Mouse (Mus musculus) megakaryocyte, embryonic 14.5 days (primary cell): ENCODE data around the gene Cd40. TPM values are rescaled to one million over a fixed set of nuclear protein-coding genes. Genes with fewer than 3 reads are reported as not detected.
A peak's percentile ranks its signal among the peaks of the same experiment; 100 is the strongest.

Source experiments
- H3K27me3 ChIP-seq: replicated peaks from 2 replicates; pipeline ENCODE3; 2012; ENCODE audit warnings: inconsistent platforms
- H3K36me3 ChIP-seq: replicated peaks from 2 replicates; pipeline ENCODE3; 2012; ENCODE audit warnings: low read length, inconsistent platforms, mixed read lengths
- H3K4me1 ChIP-seq: 2 replicates; pipeline ENCODE4 v1.6.1; 2012; ENCODE audit warnings: inconsistent platforms
- H3K4me3 ChIP-seq: replicated peaks from 2 replicates; pipeline ENCODE3; 2012; ENCODE audit warnings: moderate library complexity, mild to moderate bottlenecking, inconsistent platforms
- H3K9me3 ChIP-seq: 2 replicates; pipeline ENCODE4 v1.6.1; 2012; ENCODE audit warnings: inconsistent platforms
- FLI1 ChIP-seq: IDR thresholded peaks from 2 replicates; pipeline ENCODE4 v1.6.1; 2012; ENCODE audit warnings: low read length, inconsistent platforms, mixed read lengths
- GATA1 ChIP-seq: IDR thresholded peaks from 3 replicates; pipeline ENCODE4 v1.6.1; 2012; ENCODE audit warnings: mixed read lengths, low read length, inconsistent platforms, borderline replicate concordance
- polyA plus RNA-seq: library from polyadenylated mRNA; stranded (reverse); fragments of >175 nt; gene quantifications from 2 replicates; pipeline ENCODE4 v1.2.3, GENCODE M21; 2012; ENCODE audit warnings: low replicate concordance; ENCODE audit not compliant: insufficient read depth

Cd40 gene
- polyA plus RNA-seq, 1 experiment, result 0.12 TPM

DNA sequence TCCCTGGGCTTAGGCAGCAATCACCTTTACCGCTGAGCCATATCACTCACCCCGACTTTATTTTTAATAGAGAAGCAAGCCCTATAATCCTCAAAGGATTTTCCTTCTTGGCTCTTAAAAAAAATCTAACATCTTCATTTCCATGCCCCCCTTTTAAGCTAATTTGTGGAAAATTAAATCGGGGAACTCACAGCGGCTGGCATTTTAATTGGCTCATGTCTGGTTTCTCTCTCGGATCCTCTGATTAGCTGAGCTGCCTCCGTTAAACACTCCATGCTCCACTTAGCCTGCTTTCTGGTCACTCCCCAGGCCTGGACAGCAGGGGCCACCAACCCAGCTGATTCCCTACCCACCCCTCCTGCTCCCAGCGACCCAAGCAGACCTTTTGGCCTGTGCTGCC is 37.0 kb downstream of the Cd40 start:
- peaks cover 80% of the 10 kb centered on the region for H3K27me3 ChIP-seq
- H3K9me3 ChIP-seq, result no peaks in the 10 kb centered on the region
- TF ChIP-seq GATA1 (no peak), FLI1 (no peak)
- no peaks in the 10 kb centered on the region for H3K4me1 ChIP-seq
- no peaks in the 10 kb centered on the region for H3K36me3 ChIP-seq
- no peak overlapping the region for H3K4me3 ChIP-seq

DNA sequence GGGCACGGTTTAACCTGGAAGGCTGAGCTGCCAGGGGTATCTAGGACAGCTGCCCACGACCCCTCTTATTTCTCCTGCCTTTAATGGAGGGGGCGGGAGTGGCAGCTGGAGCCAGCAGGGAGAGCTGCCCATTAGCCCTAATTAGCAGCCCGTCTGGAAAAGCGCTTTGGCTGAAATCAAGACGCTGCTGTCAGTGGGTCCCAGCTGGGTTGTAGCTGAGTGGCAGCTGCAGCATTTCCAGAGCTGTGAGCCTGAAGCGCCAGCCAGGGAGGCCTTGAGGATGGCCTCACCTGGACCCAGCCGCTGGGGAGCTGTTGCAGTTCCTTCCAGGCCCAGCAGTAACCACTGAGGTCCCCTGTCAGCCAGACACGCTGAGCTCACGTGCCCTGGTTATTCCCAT is 40.9 kb downstream of the Cd40 start:
- Histone ChIP-seq H3K4me3 (no peak overlapping the region), H3K4me1 (peaks cover 4% of the 10 kb centered on the region; the same call in 1 of the 2 replicates), H3K27me3 (peaks cover 86% of the 10 kb centered on the region), H3K36me3 (no peaks in the 10 kb centered on the region), H3K9me3 (no peaks in the 10 kb centered on the region)
- TF ChIP-seq FLI1 (no peak), GATA1 (no peak)

DNA sequence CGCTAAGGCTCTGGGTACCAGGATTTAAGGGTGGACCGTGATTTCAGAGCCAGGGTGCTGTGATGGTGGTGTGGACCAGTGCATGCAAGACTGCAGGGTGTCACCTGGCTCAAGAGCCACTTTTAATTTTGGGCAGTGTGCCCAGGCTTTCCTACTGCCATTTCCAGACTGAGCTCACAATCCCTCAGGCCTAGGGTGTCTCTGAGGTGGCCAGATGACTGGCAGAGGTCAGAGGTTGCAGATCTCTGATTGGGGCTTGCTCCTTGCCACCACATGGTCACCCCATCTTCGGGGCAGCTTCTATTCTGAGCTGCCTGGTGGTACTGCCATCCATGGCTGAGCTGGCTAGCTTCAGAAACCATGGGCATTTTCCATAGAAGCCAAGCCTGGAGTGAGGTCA is 43.4 kb downstream of the Cd40 start:
- H3K4me1 ChIP-seq, result peaks cover 4% of the 10 kb centered on the region; the same call in 1 of the 2 replicates
- no peak overlapping the region for H3K4me3 ChIP-seq
- TF ChIP-seq GATA1 (no peak), FLI1 (no peak)
- H3K27me3 ChIP-seq, result peaks cover 84% of the 10 kb centered on the region
- H3K9me3 ChIP-seq, result no peaks in the 10 kb centered on the region
- no peaks in the 10 kb centered on the region for H3K36me3 ChIP-seq

DNA sequence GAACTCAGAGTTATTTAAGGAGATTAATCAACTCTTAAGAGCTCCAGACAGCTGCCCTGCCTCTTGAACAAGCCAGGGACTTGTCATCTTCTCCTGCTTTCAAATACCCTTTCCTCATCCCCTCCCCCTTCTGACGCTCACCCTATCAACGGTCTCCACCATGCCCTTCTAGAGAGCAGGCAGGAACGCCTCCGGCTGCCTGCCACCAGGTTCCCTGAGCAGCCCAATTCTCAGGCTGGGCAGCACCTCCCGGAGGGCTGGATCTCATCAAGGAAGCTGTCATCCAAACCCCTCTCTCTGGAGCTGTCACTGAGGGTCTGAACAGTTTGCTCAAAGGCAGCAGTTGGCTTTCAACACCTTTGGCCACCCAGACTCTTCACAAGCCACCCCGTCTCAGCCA is 45.3 kb downstream of the Cd40 start:
- no peaks in the 10 kb centered on the region for H3K9me3 ChIP-seq
- TF ChIP-seq GATA1 (no peak), FLI1 (no peak)
- peaks cover 4% of the 10 kb centered on the region; the same call in 1 of the 2 replicates for H3K4me1 ChIP-seq
- peaks cover 81% of the 10 kb centered on the region for H3K27me3 ChIP-seq
- H3K4me3 ChIP-seq, result no peak overlapping the region
- H3K36me3 ChIP-seq, result no peaks in the 10 kb centered on the region

DNA sequence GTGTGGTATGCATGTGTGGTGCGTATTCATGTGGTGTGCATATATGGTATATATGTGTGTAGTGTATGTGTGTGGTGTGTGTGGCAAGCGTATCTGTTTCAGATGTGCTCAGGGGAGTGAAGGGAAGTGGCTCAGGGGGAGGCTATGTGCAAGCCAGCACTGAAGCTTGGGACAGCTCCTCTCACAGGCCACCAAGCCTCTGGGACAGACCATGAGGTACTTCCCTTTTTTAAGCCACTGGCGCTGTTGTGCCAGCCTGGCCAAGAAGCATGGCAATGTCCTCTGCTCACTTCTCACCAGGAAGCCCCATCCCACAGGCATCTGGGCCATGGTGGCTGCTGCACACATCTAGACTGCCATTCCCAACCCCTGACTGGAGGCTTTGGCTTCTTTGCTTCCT is 47.5 kb downstream of the Cd40 start:
- H3K36me3 ChIP-seq, result no peaks in the 10 kb centered on the region
- TF ChIP-seq GATA1, result no peak
- no peak for TF ChIP-seq FLI1
- H3K4me1 ChIP-seq, result peaks cover 9% of the 10 kb centered on the region; the same call in 1 of the 2 replicates
- peaks cover 76% of the 10 kb centered on the region for H3K27me3 ChIP-seq
- no peak overlapping the region for H3K4me3 ChIP-seq
- no peaks in the 10 kb centered on the region for H3K9me3 ChIP-seq

DNA sequence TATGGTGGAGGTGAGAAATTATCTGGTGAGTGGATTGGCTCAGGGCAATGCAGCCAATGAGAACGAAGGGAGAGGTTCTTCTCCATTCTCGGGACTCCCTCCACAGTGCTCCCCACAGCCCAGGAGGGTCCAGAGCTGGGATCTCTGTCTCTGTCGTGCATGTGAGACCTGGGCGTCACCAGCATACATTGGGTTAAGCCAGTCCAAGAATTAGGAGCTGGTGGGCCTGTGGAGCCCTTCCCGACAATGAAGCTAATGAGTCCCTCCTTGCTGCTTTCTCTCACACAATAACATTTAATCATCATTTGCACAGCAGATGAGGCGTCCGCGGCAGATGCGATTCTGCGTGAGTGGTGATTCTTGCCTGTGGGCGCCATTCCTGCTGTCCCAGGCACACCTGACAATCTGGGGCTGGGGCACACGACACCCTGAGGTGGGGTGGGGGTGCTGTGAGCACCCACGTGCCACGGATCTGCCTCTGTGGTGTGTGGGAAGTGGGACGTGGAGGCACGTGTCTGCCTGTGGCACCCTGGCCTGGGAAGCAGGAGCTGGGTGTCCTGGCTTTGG is 50.2 kb downstream of the Cd40 start:
- Histone ChIP-seq H3K27me3 (peaks cover 78% of the 10 kb centered on the region), H3K36me3 (no peaks in the 10 kb centered on the region), H3K4me1 (peaks cover 5% of the 10 kb centered on the region; the same call in 1 of the 2 replicates), H3K4me3 (no peak overlapping the region), H3K9me3 (no peaks in the 10 kb centered on the region)
- TF ChIP-seq FLI1 (no peak), GATA1 (no peak)

DNA sequence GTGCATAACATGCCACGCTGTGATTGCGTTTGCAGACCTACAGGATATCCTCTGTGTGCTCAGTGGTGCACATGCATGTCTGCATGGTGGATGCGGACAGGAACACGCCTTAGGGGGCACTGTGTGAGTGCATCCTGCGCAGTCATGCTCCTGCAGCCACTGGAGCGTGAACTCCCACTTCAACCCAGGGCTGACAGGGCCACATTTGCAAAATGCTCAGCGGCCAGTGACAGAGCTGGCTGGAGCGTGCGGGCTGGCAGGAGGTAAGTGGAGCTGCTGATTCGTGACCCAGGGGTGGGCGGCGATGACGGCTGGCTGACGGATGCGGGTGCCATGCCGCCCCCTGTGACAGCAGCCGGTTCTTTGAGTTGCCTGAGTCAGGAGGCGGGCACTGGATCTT is 51.2 kb downstream of the Cd40 start:
- H3K4me3 ChIP-seq, result peak overlapping the region; percentile 25
- H3K4me1 ChIP-seq, result peaks cover 5% of the 10 kb centered on the region; the same call in 1 of the 2 replicates
- no peaks in the 10 kb centered on the region for H3K9me3 ChIP-seq
- TF ChIP-seq GATA1 (no peak), FLI1 (no peak)
- peaks cover 78% of the 10 kb centered on the region for H3K27me3 ChIP-seq
- no peaks in the 10 kb centered on the region for H3K36me3 ChIP-seq

DNA sequence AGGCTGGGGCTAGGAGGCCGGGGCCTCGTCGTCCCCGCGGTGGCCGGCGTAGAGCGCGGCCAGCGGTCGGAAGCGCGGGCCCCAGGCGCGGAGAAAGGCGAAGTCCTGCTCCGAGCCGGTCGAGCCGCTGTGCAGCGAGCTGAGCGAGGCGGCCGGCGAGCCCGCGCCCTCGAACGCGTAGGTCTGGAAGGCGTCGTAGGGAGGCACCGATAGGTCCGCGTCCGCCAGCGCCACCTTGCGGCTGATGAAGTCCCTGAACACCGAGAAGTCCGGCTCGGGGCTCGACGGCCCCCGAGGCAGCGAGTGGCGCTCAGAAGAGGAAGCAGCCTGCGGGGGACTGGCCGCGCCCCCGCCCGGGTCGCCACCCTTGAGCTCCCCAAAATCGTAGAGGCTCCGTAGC is 56.7 kb downstream of the Cd40 start:
- Histone ChIP-seq H3K4me3 (peak overlapping the region; percentile 67), H3K36me3 (no peaks in the 10 kb centered on the region), H3K27me3 (peaks cover 95% of the 10 kb centered on the region), H3K9me3 (no peaks in the 10 kb centered on the region), H3K4me1 (peaks cover 12% of the 10 kb centered on the region)
- no peak for TF ChIP-seq FLI1
- no peak for TF ChIP-seq GATA1

DNA sequence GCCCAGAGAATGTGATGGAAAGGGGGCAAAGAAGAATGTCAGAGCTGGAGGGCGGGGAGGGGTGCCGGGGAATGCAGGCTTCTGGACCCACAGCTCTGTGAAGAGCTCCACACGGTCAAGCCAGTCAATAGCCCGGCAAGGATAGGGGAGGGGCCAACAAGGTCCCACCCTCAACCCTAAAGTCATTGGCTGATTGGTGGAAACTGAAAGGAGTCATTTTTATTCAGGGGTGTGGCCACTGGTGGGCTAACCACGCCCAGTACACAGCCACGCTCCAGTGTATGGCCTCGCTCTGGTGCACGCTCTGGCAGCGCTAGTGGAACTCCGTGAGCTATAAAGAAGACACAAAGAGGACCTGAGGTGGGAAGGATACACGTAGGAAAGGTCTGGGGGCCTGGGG is 58.3 kb downstream of the Cd40 start:
- H3K27me3 ChIP-seq, result peaks cover 97% of the 10 kb centered on the region
- H3K4me3 ChIP-seq, result no peak overlapping the region
- no peaks in the 10 kb centered on the region for H3K36me3 ChIP-seq
- no peak for TF ChIP-seq GATA1
- no peak for TF ChIP-seq FLI1
- no peaks in the 10 kb centered on the region for H3K9me3 ChIP-seq
- peaks cover 12% of the 10 kb centered on the region for H3K4me1 ChIP-seq

DNA sequence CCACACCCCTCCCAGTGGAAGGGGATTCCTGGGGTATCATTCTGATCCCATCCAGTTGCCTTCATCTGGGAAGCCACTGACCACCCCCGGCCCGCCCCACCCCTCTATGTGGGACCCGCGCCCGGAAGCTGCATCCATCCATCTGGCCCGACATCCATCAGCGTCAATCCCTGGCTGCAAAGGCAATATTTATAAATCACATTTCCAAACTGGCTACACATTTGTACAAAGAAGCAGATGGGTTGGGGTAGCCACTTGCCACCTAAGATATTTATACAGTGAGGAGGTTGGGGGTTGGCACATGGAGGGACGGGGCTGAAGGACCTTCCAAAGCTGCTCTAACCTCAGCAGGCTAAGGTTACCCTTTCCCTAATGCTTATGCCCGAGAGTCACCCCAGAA is 65.3 kb downstream of the Cd40 start:
- H3K4me1 ChIP-seq, result no peaks in the 10 kb centered on the region
- no peak overlapping the region for H3K4me3 ChIP-seq
- H3K9me3 ChIP-seq, result no peaks in the 10 kb centered on the region
- TF ChIP-seq FLI1, result no peak
- no peak for TF ChIP-seq GATA1
- H3K36me3 ChIP-seq, result no peaks in the 10 kb centered on the region
- peaks cover 87% of the 10 kb centered on the region for H3K27me3 ChIP-seq

DNA sequence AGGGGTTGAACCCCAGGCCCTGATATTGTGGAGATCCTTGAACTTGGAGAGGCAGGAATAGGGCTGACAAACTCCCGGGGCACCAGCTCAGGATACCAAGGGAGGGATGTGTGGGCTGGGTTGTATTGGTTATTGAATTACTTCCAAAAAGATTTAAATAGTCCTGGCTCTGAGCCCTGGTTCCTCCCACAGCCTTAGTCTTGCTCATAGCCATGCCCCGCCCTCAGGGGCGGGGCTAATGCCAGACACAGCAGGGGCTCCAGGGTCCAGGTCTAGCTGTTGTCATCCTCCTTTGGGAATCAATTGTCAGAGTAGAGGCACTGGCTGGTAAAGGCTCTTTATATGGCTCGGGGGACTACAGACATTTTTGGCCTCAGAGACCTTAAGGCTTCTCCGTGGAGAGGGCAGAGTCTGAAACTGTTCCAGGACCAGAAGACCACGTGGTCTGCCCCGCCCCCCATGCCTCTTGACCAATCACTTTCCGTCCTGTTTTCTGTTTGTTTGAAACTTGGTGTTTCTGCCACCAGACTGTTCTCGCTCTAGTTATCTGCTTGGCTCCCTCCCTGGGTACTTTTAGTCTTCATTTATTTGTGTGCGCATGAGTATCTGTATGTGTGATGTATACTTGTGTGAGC is 65.9 kb downstream of the Cd40 start:
- H3K9me3 ChIP-seq, result no peaks in the 10 kb centered on the region
- no peaks in the 10 kb centered on the region for H3K36me3 ChIP-seq
- H3K4me3 ChIP-seq, result no peak overlapping the region
- no peak for TF ChIP-seq FLI1
- H3K4me1 ChIP-seq, result no peaks in the 10 kb centered on the region
- H3K27me3 ChIP-seq, result peaks cover 87% of the 10 kb centered on the region

Other genes with a start within 250 kb of the Cd40 start
- 13.3 and 15.6 TPM in 2 replicates for gene Zswim1, start 232.9 kb upstream of the Cd40 start, polyA plus RNA-seq
- not detected in 2 replicates for gene Spata25, start 227.1 kb upstream of the Cd40 start, polyA plus RNA-seq
- gene Ctsa, start 222.8 kb upstream of the Cd40 start, polyA plus RNA-seq, result 135 and 694 TPM in 2 replicates
- 5.4 TPM in 1 of 2 replicates, not detected in the other for gene Neurl2, start 222.2 kb upstream of the Cd40 start, polyA plus RNA-seq
- 15.1 and 146 TPM in 2 replicates for gene Pltp, start 197.9 kb upstream of the Cd40 start, polyA plus RNA-seq
- 120 and 158 TPM in 2 replicates for gene Pcif1, start 176.3 kb upstream of the Cd40 start, polyA plus RNA-seq
- 21.8 and 45.9 TPM in 2 replicates for gene Zfp335, start 143.9 kb upstream of the Cd40 start, polyA plus RNA-seq
- gene Mmp9, start 114.8 kb upstream of the Cd40 start, polyA plus RNA-seq, result 2.4 TPM in 1 of 2 replicates, not detected in the other
- gene Slc12a5, start 94.8 kb upstream of the Cd40 start, polyA plus RNA-seq, result 0.47 and 0.89 TPM in 2 replicates
- 19.6 and 47.5 TPM in 2 replicates for gene Ncoa5, start 20.8 kb upstream of the Cd40 start, polyA plus RNA-seq
- gene 1700025C18Rik, start 35.1 kb downstream of the Cd40 start, polyA plus RNA-seq, result not detected in 2 replicates
- 0.23 TPM in 1 of 2 replicates, not detected in the other for gene Cdh22, start 179.2 kb downstream of the Cd40 start, polyA plus RNA-seq
- 55.8 and 62.9 TPM in 2 replicates for gene Slc35c2, start 232.2 kb downstream of the Cd40 start, polyA plus RNA-seq